Mouse (Mus musculus): Measurements from ENCODE around the gene Iqsec1.
A peak's percentile ranks its signal among the peaks of the same experiment; 100 is the strongest.

Iqsec1 gene

DNA sequence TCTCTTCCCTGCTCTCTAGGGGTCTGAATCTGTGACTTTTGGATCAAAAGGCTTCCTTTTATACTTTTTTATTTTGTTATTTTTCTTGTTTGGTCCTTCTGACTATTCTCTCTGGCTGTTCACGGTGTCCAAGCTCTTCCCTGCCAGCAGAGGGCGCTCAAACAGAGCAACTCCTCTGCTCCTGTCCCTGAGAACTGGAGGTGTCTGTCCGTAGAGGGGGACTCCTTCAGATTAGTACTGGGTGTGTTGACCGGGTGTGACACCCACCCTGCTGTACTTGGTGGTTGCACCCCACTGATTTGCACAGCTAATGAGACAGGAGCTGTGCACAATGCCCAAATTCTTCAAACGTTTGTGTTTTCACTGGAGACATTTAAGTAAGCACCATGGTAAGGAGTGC, 381.3 kb downstream of the Iqsec1 start:
- DNase-seq = peak; percentile 72

GRCm38 (mm10) chr6:90606538-90606937, 381.9 kb downstream of the Iqsec1 start:
- DNase-seq = peak; percentile 76
